Mouse (Mus musculus) hindbrain, postnatal 0 days (tissue): Measurements from ENCODE around the gene Mns1. TPM values are rescaled to one million over a fixed set of nuclear protein-coding genes. Genes with fewer than 3 reads are reported as not detected.
"Not testable (repeated sequence)": the region's sequence is repeated elsewhere in the genome, so short reads cannot be mapped to it uniquely, and the experiment has no call there.

Source experiments
- ATAC-seq: fragments of 200-750 bp; cut with Nextera tagmentation; 2 replicates; pipeline ENCODE4 v1.8.0; 2017; ENCODE audit warnings: mild to moderate bottlenecking, moderate TSS enrichment, moderate library complexity
- DNase-seq: peaks from one replicate; pipeline ENCODE4 v3.0.0-alpha.2; 2015; ENCODE audit warnings: low spot score
- H3K27ac ChIP-seq: fragments of 300-500 bp; sonication (generic); 2 replicates; pipeline ENCODE4 v1.5.1; 2014; ENCODE audit warnings: mild to moderate bottlenecking
- H3K27me3 ChIP-seq: fragments of 300-500 bp; sonication (generic); 2 replicates; pipeline ENCODE4 v1.6.1; 2014; ENCODE audit warnings: low read length, mixed read lengths; ENCODE audit not compliant: insufficient read depth
- H3K36me3 ChIP-seq: fragments of 300-500 bp; sonication (generic); 2 replicates; pipeline ENCODE4 v1.6.1; 2014; ENCODE audit warnings: low read length, mixed read lengths; ENCODE audit not compliant: insufficient read depth
- H3K4me1 ChIP-seq: fragments of 300-500 bp; sonication (generic); 2 replicates; pipeline ENCODE4 v1.6.1; 2014; ENCODE audit warnings: antibody characterized with exemption, low read length, mixed read lengths; ENCODE audit not compliant: insufficient read depth
- H3K4me2 ChIP-seq: fragments of 300-500 bp; sonication (generic); 2 replicates; pipeline ENCODE4 v1.6.1; 2014; ENCODE audit warnings: low read depth, mild to moderate bottlenecking, low read length, moderate library complexity, mixed read lengths
- H3K4me3 ChIP-seq: fragments of 300-500 bp; sonication (generic); 2 replicates; pipeline ENCODE4 v1.5.1; 2014; ENCODE audit warnings: low read length
- H3K9ac ChIP-seq: fragments of 300-500 bp; sonication (generic); replicated peaks from 2 replicates; pipeline ENCODE4 v1.6.1; 2014; ENCODE audit warnings: mild to moderate bottlenecking, low read length, moderate library complexity, mixed read lengths
- H3K9me3 ChIP-seq: fragments of 300-500 bp; sonication (generic); 2 replicates; pipeline ENCODE4 v1.6.1; 2016; ENCODE audit warnings: low read length, mixed read lengths
- CTCF ChIP-seq: IDR thresholded peaks from 2 replicates; pipeline ENCODE4 v1.5.1; 2016; ENCODE audit warnings: antibody characterized with exemption, control low read depth, low read depth
- whole genome bisulfite sequencing: fragments of 180-500 bp; shearing (Covaris S2); extraction: QIAGEN DNeasy Blood & Tissue Kit; methylation state at CpG from one replicate; pipeline ENCODE4 v1.1.7; 2014; 5-methylcytosine and 5-hydroxymethylcytosine counted together
- polyA plus RNA-seq: library from polyadenylated mRNA; unstranded; fragments of >200 nt; fragmentation: Nextera tagmentation; extraction: Ambion mirVana; gene quantifications from 2 replicates; pipeline ENCODE4 v1.2.1, GENCODE M21; 2015
- total RNA-seq: library from RNA; depleted of rRNA; stranded (reverse); fragments of >200 nt; gene quantifications from 2 replicates; pipeline ENCODE4 v1.2.3, GENCODE M21; 2014

The Mns1 gene
- total and polyA plus RNA-seq, 2 experiments from 2014 or later = 2.8 to 8.1 TPM

DNA sequence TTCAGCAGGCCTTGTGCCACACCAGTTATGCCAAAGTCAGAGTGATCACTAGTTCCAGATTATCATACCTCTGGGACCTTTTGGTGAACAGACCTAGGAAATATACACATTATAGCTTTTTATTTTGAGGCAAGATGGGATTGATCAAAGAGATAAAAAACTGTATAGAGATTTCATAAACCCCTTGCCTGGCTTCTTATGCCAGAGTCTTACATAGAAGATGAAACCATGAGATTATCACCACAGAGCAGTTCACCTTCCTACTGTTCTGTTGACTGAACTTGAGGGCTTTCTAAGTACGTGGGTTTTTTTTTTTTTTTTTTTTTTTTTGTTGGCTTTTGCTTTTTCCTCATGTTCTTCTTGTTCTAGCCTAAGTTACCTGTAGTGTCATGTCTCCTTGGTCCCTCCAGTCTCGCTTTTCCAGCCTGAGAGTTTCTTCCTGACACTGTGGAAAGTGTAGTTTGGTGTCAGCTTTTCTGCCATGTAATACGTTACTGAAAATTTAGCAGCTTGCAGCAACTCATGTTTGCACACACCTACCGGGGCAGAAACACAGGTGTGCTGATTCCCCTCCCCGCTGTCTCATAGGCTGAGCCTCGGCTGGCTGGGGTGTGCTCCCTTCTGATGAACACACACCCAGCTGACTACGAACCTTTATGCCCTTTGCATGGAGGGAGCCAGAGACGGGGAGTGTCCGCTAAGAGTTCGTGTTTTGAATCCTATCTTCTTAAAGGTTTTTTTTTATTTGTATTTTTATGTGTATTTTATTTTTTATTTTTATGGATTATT is 4.3 kb downstream of the Mns1 start:
- Histone ChIP-seq H3K36me3 (no peaks in the 10 kb centered on the region), H3K9me3 (no peaks in the 10 kb centered on the region), H3K4me1 (peaks cover 4% of the 10 kb centered on the region; the same call in 1 of the 2 replicates), H3K4me3 (no peak overlapping the region), H3K9ac (no peak overlapping the region), H3K27ac (no peak overlapping the region), H3K27me3 (no peaks in the 10 kb centered on the region), H3K4me2 (no peak overlapping the region)
- TF ChIP-seq CTCF = no peak
- 91% methylated on average over 10 of the region's 10 CpGs for WGBS
- DNase-seq (no peak), ATAC-seq (no peak)

DNA sequence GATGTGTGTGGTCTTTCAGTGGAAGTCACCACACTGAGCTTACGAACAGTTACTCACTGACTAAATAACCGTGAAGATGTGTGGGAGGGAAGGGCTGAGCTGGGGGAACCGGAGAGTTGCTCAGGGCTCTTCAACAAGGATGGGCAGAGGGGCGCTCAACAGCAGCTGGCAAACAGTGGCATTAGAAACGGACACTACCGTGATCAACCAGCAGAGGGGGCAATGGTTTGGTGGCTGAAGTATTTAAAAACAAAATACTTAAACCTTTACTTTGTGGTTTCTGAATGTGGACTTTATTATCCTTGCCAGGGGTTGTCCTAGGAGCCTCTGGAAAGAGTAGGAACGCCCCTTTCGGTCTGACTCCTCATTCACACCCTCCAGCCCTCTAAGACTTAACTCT is 10.2 kb downstream of the Mns1 start:
- peak; percentile 78 for TF ChIP-seq CTCF
- Histone ChIP-seq H3K4me3 (no peak overlapping the region), H3K36me3 (no peaks in the 10 kb centered on the region), H3K9ac (no peak overlapping the region), H3K27ac (no peak overlapping the region), H3K27me3 (no peaks in the 10 kb centered on the region), H3K9me3 (no peaks in the 10 kb centered on the region), H3K4me1 (no peaks in the 10 kb centered on the region), H3K4me2 (no peak overlapping the region)
- peak; percentile 68 for DNase-seq
- ATAC-seq = no peak
- 38% methylated on average over 8 of the region's 8 CpGs for WGBS

DNA sequence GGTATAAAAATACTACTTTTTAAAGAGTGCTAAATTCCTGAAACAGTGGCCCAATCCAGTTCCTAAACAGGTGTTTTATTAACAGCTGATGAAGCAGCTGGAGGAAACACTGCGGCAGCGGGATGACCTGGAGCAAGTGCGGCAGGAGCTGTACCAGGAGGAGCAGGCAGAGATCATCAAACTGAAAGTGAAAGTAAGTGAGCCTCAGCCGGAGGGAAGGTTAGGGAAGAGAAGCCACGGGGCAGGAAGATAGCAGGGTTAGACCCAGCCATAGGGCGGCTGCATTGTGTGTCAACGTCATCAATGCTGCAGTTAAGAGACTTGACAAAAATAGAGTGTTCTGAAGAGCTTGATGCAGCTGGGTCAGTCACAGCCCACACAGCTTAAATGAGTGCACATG is 11.6 kb downstream of the Mns1 start:
- ATAC-seq = no peak
- H3K27me3 ChIP-seq = no peaks in the 10 kb centered on the region
- no peak for TF ChIP-seq CTCF
- no peaks in the 10 kb centered on the region for H3K9me3 ChIP-seq
- DNase-seq = no peak
- H3K36me3 ChIP-seq = no peaks in the 10 kb centered on the region
- no peak overlapping the region for H3K4me3 ChIP-seq
- H3K9ac ChIP-seq = no peak overlapping the region
- H3K27ac ChIP-seq = no peak overlapping the region
- no peak overlapping the region for H3K4me2 ChIP-seq
- WGBS = 85% methylated on average over 7 of the region's 7 CpGs
- no peaks in the 10 kb centered on the region for H3K4me1 ChIP-seq

DNA sequence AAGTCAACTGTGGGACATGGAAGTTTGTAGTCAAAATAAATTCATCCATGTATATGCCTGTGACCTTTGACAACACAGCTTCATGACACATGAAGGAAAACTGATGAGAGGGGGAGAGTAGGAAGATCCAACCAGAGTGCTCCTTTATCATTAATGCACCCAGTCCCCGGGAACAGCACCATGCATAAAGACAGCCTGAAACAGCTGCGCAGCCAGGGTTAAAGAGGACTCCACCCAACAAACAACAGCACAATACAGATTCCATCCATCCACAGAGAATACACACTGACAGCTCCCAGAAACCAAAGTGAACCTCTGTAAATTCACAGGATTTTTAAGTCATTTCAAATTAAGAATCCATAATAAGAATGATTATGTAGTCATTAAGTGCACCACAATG is 12.0 kb downstream of the Mns1 start:
- ATAC-seq = no peak
- WGBS = 80% methylated on average over 2 of the region's 2 CpGs
- no peaks in the 10 kb centered on the region for H3K27me3 ChIP-seq
- no peak overlapping the region for H3K27ac ChIP-seq
- H3K4me1 ChIP-seq = no peaks in the 10 kb centered on the region
- no peak for DNase-seq
- no peaks in the 10 kb centered on the region for H3K36me3 ChIP-seq
- H3K4me3 ChIP-seq = no peak overlapping the region
- H3K9me3 ChIP-seq = no peaks in the 10 kb centered on the region
- H3K4me2 ChIP-seq = no peak overlapping the region
- H3K9ac ChIP-seq = no peak overlapping the region
- no peak for TF ChIP-seq CTCF

DNA sequence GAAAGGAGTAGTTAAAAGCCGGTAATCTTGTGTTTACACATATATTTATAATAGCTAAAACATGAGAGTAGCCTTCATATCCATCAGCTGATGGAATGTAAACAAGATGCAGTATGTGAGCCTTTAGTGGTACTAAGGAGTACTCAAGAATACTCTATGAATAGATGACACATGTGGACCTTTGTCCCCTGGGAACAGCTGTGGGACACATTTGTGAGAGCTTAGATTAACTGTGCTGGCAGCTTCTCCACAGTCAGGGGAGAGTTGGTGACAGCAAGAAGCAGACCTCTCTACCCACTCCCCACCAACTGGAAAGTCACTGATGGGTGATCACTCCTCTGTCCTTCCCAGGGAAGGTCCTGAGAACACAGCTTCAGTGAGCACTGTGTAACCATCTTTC is 12.6 kb downstream of the Mns1 start:
- Histone ChIP-seq H3K9ac (no peak overlapping the region), H3K27me3 (no peaks in the 10 kb centered on the region), H3K27ac (no peak overlapping the region), H3K4me3 (no peak overlapping the region), H3K36me3 (no peaks in the 10 kb centered on the region), H3K4me2 (no peak overlapping the region), H3K4me1 (no peaks in the 10 kb centered on the region), H3K9me3 (no peaks in the 10 kb centered on the region)
- WGBS = 95% methylated on average over 1 of the region's 1 CpGs
- DNase-seq (no peak), ATAC-seq (no peak)
- no peak for TF ChIP-seq CTCF

DNA sequence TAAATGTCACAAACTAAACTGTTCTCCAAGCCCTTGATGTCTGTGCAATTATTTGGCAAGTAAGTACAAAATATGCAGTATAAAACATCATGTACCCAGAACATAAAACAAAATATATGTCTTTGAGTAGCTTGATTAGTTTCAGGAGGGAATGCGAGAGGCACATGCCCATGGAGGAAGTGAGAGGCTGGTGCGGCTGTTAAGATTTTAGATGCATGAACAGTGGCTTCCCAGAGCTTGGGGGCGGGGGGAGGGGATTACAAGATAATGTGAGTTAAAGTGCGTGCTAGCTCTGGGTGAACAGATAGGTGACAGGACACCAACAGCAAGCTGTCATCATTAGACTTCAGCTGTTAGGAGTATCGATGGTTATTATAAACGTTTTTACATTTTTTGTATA is 13.3 kb downstream of the Mns1 start:
- Histone ChIP-seq H3K4me2 (no peak overlapping the region), H3K27ac (no peak overlapping the region)
- DNase-seq = no peak

DNA sequence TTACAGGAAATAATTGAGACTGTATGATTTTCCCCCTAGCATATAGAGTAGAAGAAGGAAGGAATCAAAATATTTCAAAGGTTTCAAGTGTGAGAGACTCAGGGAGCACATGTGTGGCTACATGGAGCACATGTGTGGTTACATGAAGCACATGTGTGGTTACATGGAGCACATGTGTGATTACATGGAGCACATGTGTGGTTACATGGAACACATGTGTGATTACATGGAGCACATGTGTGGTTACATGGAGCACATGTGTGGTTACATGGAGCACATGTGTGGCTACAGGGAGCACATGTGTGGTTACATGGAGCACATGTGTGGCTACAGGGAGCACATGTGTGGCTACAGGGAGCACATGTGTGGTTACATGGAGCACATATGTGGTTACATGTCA is 16.5 kb downstream of the Mns1 start:
- H3K4me1 ChIP-seq, ATAC-seq, H3K4me3 ChIP-seq, H3K27ac ChIP-seq, H3K27me3 ChIP-seq, H3K36me3 ChIP-seq, H3K9ac ChIP-seq, H3K4me2 ChIP-seq, DNase-seq, H3K9me3 ChIP-seq: not testable (repeated sequence)

More for the DNA sequence above, 13.3 kb downstream of the Mns1 start:
- Histone ChIP-seq H3K4me3 (no peak overlapping the region), H3K27me3 (no peaks in the 10 kb centered on the region), H3K9me3 (no peaks in the 10 kb centered on the region), H3K9ac (no peak overlapping the region), H3K4me1 (no peaks in the 10 kb centered on the region), H3K36me3 (no peaks in the 10 kb centered on the region)
- no peak for ATAC-seq
- no peak for TF ChIP-seq CTCF
- WGBS = 85% methylated on average over 6 of the region's 6 CpGs
